Mouse (Mus musculus): Measurements from ENCODE around the gene G6pc2. TPM values are rescaled to one million over a fixed set of nuclear protein-coding genes. Genes with fewer than 3 reads are reported as not detected.

G6pc2 gene
- 0.05 and 0.25 TPM in 2 replicates for polyA plus RNA-seq (2012; rRNA removed)

DNA sequence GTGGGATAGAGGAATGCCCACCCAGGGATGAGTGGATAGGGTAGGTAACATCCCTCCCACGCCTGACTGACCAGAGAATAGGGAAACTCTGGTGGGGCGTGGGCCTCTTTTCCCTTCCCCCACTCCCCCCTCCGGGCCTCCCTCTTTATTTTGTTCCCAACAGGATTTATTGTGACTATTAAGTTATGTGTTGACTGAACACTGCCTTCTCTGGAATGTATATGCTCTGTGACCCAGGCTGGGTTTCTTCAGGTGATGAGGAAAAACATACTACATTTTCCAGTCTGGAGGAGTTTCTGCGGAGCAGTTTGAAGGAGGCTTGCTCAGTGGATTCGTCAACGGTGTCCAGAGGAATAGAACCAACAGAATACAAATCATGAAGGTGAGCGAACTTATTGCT is at the start of gene G6pc2:
G6pc2 (plus strand) TSS at position 301 of the 400 bp plus-strand sequence.
- Histone ChIP-seq H3K36me3 (ENCODE audit: control insufficient read depth, insufficient read depth, low read length) (no peaks in the 10 kb centered on the region), H3K27ac (ENCODE audit: control insufficient read depth, insufficient read depth, low read depth, low read length) (no peak within 1 kb of the TSS), H3K4me1 (ENCODE audit: control insufficient read depth, insufficient read depth, low read length) (peaks cover 2% of the 10 kb centered on the region), H3K27me3 (ENCODE audit: control insufficient read depth, insufficient read depth, low read length) (no peaks in the 10 kb centered on the region), H3K4me3 (ENCODE audit: control insufficient read depth, low read depth, low read length) (no peak within 1 kb of the TSS)
- TF ChIP-seq POLR2A (IDR thresholded peaks at IDR 0.05; ENCODE audit: control insufficient read depth, low read depth, low read length) (no peak), CTCF (IDR thresholded peaks at IDR 0.05; ENCODE audit: control insufficient read depth, insufficient read depth, insufficient replicate concordance, low read depth, low read length) (no peak)

DNA sequence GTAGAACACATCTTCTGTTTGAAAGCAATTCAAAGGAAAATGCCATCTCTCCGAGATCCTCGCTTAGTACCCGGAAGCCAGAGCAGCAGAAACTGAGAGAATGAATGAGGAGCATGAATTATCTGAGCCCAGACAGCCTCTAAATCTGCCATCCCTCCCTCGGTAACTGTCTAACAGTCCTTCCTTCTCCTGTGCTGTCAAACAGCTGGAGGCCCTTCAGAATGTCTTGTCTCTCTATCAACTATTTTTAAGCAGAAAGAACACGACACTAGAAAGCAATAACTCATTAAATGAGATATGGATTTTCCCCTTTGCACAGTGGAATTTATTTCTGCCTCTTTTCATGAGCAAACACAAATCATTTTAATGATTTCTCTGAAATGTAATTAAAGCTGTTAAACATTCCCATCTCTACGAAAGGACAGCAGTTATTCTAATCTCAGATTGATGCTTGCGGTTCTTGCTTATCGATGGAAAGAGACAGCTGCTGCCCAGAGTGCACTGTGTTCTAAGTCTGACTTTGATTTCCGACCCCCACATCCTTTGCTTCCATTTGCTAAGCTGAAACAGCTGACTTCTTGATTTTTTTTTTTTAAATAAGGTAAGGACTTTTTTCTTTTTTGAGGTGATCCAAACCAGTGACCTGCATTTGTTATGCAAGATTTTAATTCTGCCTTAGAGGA is 40.3 kb upstream of the G6pc2 start:
- TF ChIP-seq CTCF (IDR thresholded peaks at IDR 0.05; ENCODE audit: control insufficient read depth, insufficient read depth, insufficient replicate concordance, low read depth, low read length) (no peak), POLR2A (IDR thresholded peaks at IDR 0.05; ENCODE audit: control insufficient read depth, low read depth, low read length) (no peak)
- Histone ChIP-seq H3K27me3 (ENCODE audit: control insufficient read depth, insufficient read depth, low read length) (no peaks in the 10 kb centered on the region), H3K4me1 (ENCODE audit: control insufficient read depth, insufficient read depth, low read length) (no peaks in the 10 kb centered on the region), H3K27ac (ENCODE audit: control insufficient read depth, insufficient read depth, low read depth, low read length) (no peak overlapping the region), H3K4me3 (ENCODE audit: control insufficient read depth, low read depth, low read length) (no peak overlapping the region), H3K36me3 (ENCODE audit: control insufficient read depth, insufficient read depth, low read length) (no peaks in the 10 kb centered on the region)

DNA sequence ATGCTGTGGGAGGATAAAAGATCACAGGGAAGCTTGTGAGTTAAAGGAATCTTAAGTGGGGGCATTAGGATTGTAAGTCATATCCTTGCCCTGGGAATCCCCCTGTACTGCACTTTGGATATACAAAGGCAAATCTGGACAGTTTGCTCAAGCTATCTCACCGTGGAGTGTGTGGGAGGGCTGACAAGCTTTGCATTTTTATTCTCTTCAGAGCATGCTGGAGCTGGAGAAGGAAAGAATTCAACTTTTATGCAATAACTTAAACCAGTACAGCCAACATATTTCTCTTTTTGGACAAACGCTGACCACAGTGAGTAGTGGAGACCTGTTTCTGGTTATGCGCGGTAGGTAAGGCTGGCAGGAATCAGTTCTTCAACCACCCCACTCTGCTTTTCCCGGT is 35.6 kb upstream of the G6pc2 start:
- no peak overlapping the region for H3K27ac ChIP-seq (ENCODE audit: control insufficient read depth, insufficient read depth, low read depth, low read length)
- TF ChIP-seq POLR2A (IDR thresholded peaks at IDR 0.05; ENCODE audit: control insufficient read depth, low read depth, low read length) = no peak
- no peak for TF ChIP-seq CTCF (IDR thresholded peaks at IDR 0.05; ENCODE audit: control insufficient read depth, insufficient read depth, insufficient replicate concordance, low read depth, low read length)
- no peaks in the 10 kb centered on the region for H3K4me1 ChIP-seq (ENCODE audit: control insufficient read depth, insufficient read depth, low read length)
- H3K27me3 ChIP-seq (ENCODE audit: control insufficient read depth, insufficient read depth, low read length) = no peaks in the 10 kb centered on the region
- H3K36me3 ChIP-seq (ENCODE audit: control insufficient read depth, insufficient read depth, low read length) = no peaks in the 10 kb centered on the region
- H3K4me3 ChIP-seq (ENCODE audit: control insufficient read depth, low read depth, low read length) = no peak overlapping the region

DNA sequence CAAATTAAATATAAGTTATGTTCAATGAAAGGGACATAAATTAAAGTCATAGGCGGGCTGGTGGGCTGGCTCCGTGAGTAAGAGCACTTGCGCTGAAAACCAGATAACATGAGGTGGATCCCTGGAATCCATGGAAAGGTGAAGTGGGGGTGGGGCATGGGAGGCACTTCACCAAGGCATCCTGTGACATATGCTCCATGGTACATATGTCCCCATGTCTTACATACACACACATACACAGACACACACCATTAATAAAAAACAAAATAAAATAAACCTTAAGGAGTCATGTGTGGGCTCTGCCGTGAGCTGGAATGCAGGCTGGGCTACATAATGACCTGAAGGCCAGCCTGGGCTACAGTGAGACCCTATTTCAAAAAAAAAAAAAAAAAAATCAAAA is 31.2 kb upstream of the G6pc2 start:
- H3K27me3 ChIP-seq (ENCODE audit: control insufficient read depth, insufficient read depth, low read length) = no peaks in the 10 kb centered on the region
- H3K36me3 ChIP-seq (ENCODE audit: control insufficient read depth, insufficient read depth, low read length) = no peaks in the 10 kb centered on the region
- H3K4me1 ChIP-seq (ENCODE audit: control insufficient read depth, insufficient read depth, low read length) = no peaks in the 10 kb centered on the region
- TF ChIP-seq POLR2A (IDR thresholded peaks at IDR 0.05; ENCODE audit: control insufficient read depth, low read depth, low read length) = no peak
- TF ChIP-seq CTCF (IDR thresholded peaks at IDR 0.05; ENCODE audit: control insufficient read depth, insufficient read depth, insufficient replicate concordance, low read depth, low read length) = no peak
- H3K27ac ChIP-seq (ENCODE audit: control insufficient read depth, insufficient read depth, low read depth, low read length) = no peak overlapping the region
- H3K4me3 ChIP-seq (ENCODE audit: control insufficient read depth, low read depth, low read length) = no peak overlapping the region

DNA sequence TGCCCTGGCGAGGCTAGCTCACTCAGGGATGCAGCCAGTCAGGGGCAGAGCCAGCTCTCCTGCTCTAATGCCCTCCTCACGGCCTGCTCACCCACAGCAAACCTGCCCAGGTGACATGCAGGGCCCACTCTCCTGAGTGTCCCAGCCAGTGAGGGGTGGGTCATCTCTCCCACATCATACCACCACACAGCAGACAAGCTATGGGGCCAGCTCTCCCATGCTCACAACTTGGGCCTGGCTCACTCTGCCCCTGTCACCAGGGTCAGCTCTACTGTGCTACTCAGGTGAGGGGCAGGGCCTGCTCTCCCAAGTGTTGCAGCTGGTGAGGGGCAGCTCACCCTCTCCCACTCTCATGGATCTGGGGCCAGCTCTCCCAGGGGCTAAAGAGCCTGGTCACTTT is 22.9 kb upstream of the G6pc2 start:
- no peak overlapping the region for H3K27ac ChIP-seq (ENCODE audit: control insufficient read depth, insufficient read depth, low read depth, low read length)
- H3K4me3 ChIP-seq (ENCODE audit: control insufficient read depth, low read depth, low read length) = no peak overlapping the region
- TF ChIP-seq CTCF (IDR thresholded peaks at IDR 0.05; ENCODE audit: control insufficient read depth, insufficient read depth, insufficient replicate concordance, low read depth, low read length) (no peak), POLR2A (IDR thresholded peaks at IDR 0.05; ENCODE audit: control insufficient read depth, low read depth, low read length) (no peak)
- no peaks in the 10 kb centered on the region for H3K36me3 ChIP-seq (ENCODE audit: control insufficient read depth, insufficient read depth, low read length)
- H3K27me3 ChIP-seq (ENCODE audit: control insufficient read depth, insufficient read depth, low read length) = no peaks in the 10 kb centered on the region
- H3K4me1 ChIP-seq (ENCODE audit: control insufficient read depth, insufficient read depth, low read length) = peaks cover 2% of the 10 kb centered on the region; the same call in 1 of the 2 replicates

DNA sequence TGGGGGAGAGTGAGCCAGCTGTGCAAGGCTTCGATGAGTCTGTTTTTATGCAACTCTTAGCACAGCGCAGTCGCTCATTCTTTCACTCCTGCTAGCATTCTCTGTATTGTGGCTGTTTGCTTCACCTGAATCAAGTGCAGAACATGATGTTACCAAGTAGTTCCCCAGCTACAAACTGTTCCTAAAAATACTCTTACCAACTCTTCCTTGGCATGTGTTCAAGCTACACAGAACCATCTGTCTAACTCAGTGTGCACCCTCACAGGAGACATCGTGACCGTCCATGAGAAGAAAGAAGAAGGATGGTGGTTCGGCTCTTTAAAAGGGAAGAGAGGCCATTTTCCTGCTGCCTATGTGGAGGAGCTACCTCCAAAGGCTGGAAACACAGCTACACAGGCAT is 22.1 kb upstream of the G6pc2 start:
- H3K4me3 ChIP-seq (ENCODE audit: control insufficient read depth, low read depth, low read length) = no peak overlapping the region
- H3K36me3 ChIP-seq (ENCODE audit: control insufficient read depth, insufficient read depth, low read length) = no peaks in the 10 kb centered on the region
- TF ChIP-seq CTCF (IDR thresholded peaks at IDR 0.05; ENCODE audit: control insufficient read depth, insufficient read depth, insufficient replicate concordance, low read depth, low read length) = no peak
- TF ChIP-seq POLR2A (IDR thresholded peaks at IDR 0.05; ENCODE audit: control insufficient read depth, low read depth, low read length) = no peak
- H3K27me3 ChIP-seq (ENCODE audit: control insufficient read depth, insufficient read depth, low read length) = no peaks in the 10 kb centered on the region
- H3K27ac ChIP-seq (ENCODE audit: control insufficient read depth, insufficient read depth, low read depth, low read length) = no peak overlapping the region
- peaks cover 2% of the 10 kb centered on the region; the same call in 1 of the 2 replicates for H3K4me1 ChIP-seq (ENCODE audit: control insufficient read depth, insufficient read depth, low read length)

DNA sequence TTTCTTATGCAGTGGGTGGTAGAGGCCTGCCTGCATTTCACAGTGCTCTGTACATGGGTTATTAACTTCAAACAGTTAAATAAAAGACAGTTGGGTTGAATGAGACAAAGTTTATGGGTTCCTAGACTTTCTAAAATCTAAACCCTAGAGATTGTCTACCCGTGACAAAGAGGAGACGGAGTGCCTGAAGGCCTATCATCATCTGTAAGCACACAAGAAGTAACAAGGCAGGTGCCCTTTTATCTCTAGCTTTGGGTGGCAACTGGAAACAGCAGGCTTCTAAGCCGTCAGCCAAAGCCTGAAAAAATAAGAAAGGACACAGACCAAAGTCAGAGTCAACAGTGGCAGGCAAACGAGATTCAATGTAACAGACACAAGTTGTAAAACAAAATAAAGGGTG is 21.7 kb upstream of the G6pc2 start:
- Histone ChIP-seq H3K27me3 (ENCODE audit: control insufficient read depth, insufficient read depth, low read length) (no peaks in the 10 kb centered on the region), H3K27ac (ENCODE audit: control insufficient read depth, insufficient read depth, low read depth, low read length) (no peak overlapping the region), H3K4me3 (ENCODE audit: control insufficient read depth, low read depth, low read length) (no peak overlapping the region), H3K4me1 (ENCODE audit: control insufficient read depth, insufficient read depth, low read length) (peaks cover 2% of the 10 kb centered on the region; the same call in 1 of the 2 replicates), H3K36me3 (ENCODE audit: control insufficient read depth, insufficient read depth, low read length) (no peaks in the 10 kb centered on the region)
- TF ChIP-seq POLR2A (IDR thresholded peaks at IDR 0.05; ENCODE audit: control insufficient read depth, low read depth, low read length) (no peak), CTCF (IDR thresholded peaks at IDR 0.05; ENCODE audit: control insufficient read depth, insufficient read depth, insufficient replicate concordance, low read depth, low read length) (no peak)

All from testis, adult 2 months (tissue).